Mouse (Mus musculus): ENCODE measurements around the gene 1700020N15Rik.
"Not testable (repeated sequence)": the region's sequence is repeated elsewhere in the genome, so short reads cannot be mapped to it uniquely, and the experiment has no call there.

1700020N15Rik gene

DNA sequence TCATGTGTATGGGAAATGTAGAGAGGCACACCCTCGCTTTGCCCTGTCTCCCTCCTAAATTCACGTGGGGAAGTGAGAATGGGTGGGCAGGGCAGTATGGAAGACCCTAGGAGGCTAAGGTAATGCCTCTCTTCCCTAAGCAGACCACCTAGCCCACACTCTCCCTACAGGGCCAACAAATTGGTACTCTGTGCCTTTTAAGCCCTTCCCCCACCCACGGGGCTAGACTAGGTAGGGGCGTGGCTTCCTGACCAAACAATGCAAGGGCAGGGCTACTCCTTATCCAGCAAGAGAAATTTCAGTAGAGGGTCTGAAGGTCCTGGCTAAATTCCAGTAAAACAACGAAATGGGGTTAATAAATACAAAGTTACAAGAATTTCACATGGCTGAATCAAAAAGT lies at the start of gene 1700020N15Rik:
1700020N15Rik (plus strand) TSS at position 301 of the 400 bp plus-strand sequence.
- DNase-seq, result not testable (repeated sequence)

- no peak for DNase-seq
Observed at GRCm38 (mm10) chrX:69976790-69977579, 31.9 kb downstream of the 1700020N15Rik start.

All from kidney, postnatal 25 days (tissue).